Mouse (Mus musculus) CH12.LX (cell line): ENCODE measurements around the gene Depdc7. TPM values are rescaled to one million over a fixed set of nuclear protein-coding genes. Genes with fewer than 3 reads are reported as not detected.

Experiments
- DNase-seq: peaks from one replicate; pipeline ENCODE4 v3.0.0-alpha.2; 2013; ENCODE audit errors: extremely low read depth
- H3K27ac ChIP-seq: 2 replicates; pipeline ENCODE4 v1.5.1; 2012; ENCODE audit warnings: low read depth, mild to moderate bottlenecking, control low read depth, moderate library complexity; ENCODE audit not compliant: insufficient read depth
- H3K27me3 ChIP-seq: replicated peaks from 2 replicates; pipeline ENCODE3; 2012; ENCODE audit warnings: inconsistent platforms
- H3K36me3 ChIP-seq, 2 experiments: replicated peaks in 1 of 2; 2 replicates each; pipeline versions ENCODE3 to v1.6.1; 2012; ENCODE audit warnings: inconsistent platforms in 1 of 2, low read length in 1 of 2, mild to moderate bottlenecking in 1 of 2, mixed read lengths in 1 of 2, moderate library complexity in 1 of 2; ENCODE audit not compliant: control insufficient read depth in 1 of 2, insufficient read depth in 1 of 2
- H3K4me1 ChIP-seq, 2 experiments: 2 replicates each; pipeline ENCODE4 v1.6.1; 2012; ENCODE audit warnings: inconsistent platforms in 1 of 2, moderate library complexity in 1 of 2; ENCODE audit not compliant: insufficient read depth in 2 of 2, control insufficient read depth in 1 of 2
- H3K4me2 ChIP-seq: 2 replicates; pipeline ENCODE4 v1.6.1; 2012; ENCODE audit warnings: low read depth, mild to moderate bottlenecking, control low read depth; ENCODE audit not compliant: poor library complexity, insufficient read depth, severe bottlenecking
- H3K4me3 ChIP-seq, 3 experiments: fragments of 150-350 bp in 1 of 3; sonication (generic) in 1 of 3; replicated peaks in 1 of 3; 2 replicates each; pipeline versions ENCODE3 to v1.5.1; 2011 to 2012; ENCODE audit warnings: low read depth in 2 of 3, low read length in 2 of 3, mild to moderate bottlenecking in 2 of 3, moderate library complexity in 2 of 3, control low read depth in 1 of 3, improper control_type of control experiment in 1 of 3, inconsistent platforms in 1 of 3, mixed read lengths in 1 of 3; ENCODE audit not compliant: poor library complexity in 1 of 3
- H3K79me2 ChIP-seq: replicated peaks from 2 replicates; pipeline ENCODE4 v1.6.1; 2012; ENCODE audit warnings: mild to moderate bottlenecking, moderate library complexity; ENCODE audit not compliant: control insufficient read depth, poor library complexity, insufficient read depth, severe bottlenecking; ENCODE audit errors: extremely low read depth
- H3K9ac ChIP-seq: 2 replicates; pipeline ENCODE4 v1.6.1; 2012; ENCODE audit warnings: low read depth, mild to moderate bottlenecking, control low read depth, moderate library complexity; ENCODE audit not compliant: insufficient read depth
- H3K9me3 ChIP-seq: replicated peaks from 2 replicates; pipeline ENCODE3; 2012; ENCODE audit warnings: low read length, inconsistent platforms, mixed read lengths
- BHLHE40 ChIP-seq: IDR thresholded peaks from 2 replicates; pipeline ENCODE4 v1.6.1; 2011; ENCODE audit warnings: mild to moderate bottlenecking, low read depth, low read length, improper control_type of control experiment
- CHD2 ChIP-seq: IDR thresholded peaks from 2 replicates; pipeline ENCODE4 v1.6.1; 2011; ENCODE audit warnings: low read length, improper control_type of control experiment
- CTCF ChIP-seq, 2 experiments: IDR thresholded peaks in 1 of 2; conservative IDR thresholded peaks in 1 of 2; 2 replicates each; pipeline ENCODE4 v1.5.1; 2011 to 2012; ENCODE audit warnings: low read depth in 2 of 2, low read length in 2 of 2, improper control_type of control experiment in 1 of 2, inconsistent platforms in 1 of 2, mild to moderate bottlenecking in 1 of 2, moderate library complexity in 1 of 2
- ELF1 ChIP-seq: IDR thresholded peaks from 2 replicates; pipeline ENCODE4 v1.6.1; 2014; ENCODE audit warnings: low read depth, mild to moderate bottlenecking, inconsistent platforms, low read length, improper control_type of control experiment
- EP300 ChIP-seq: IDR thresholded peaks from 2 replicates; pipeline ENCODE4 v1.6.1; 2011; ENCODE audit warnings: low read length, improper control_type of control experiment
- ETS1 ChIP-seq: conservative IDR thresholded peaks from 2 replicates; pipeline ENCODE4 v1.6.1; 2012; ENCODE audit warnings: low read depth, mild to moderate bottlenecking, inconsistent platforms, low read length, improper control_type of control experiment, moderate library complexity
- GABPA ChIP-seq: IDR thresholded peaks from 2 replicates; pipeline ENCODE4 v1.6.1; 2012; ENCODE audit warnings: low read depth, low read length, improper control_type of control experiment, inconsistent platforms; ENCODE audit not compliant: insufficient replicate concordance
- HCFC1 ChIP-seq: IDR thresholded peaks from 2 replicates; pipeline ENCODE4 v1.6.1; 2012; ENCODE audit warnings: low read depth, mild to moderate bottlenecking, inconsistent platforms, low read length, improper control_type of control experiment
- IRF4 ChIP-seq: IDR thresholded peaks from 2 replicates; pipeline ENCODE4 v1.6.1; 2014; ENCODE audit warnings: low read depth, mild to moderate bottlenecking, inconsistent platforms, low read length, improper control_type of control experiment
- JUN ChIP-seq: IDR thresholded peaks from 2 replicates; pipeline ENCODE4 v1.6.1; 2011; ENCODE audit warnings: low read depth, mild to moderate bottlenecking, low read length, improper control_type of control experiment, moderate library complexity; ENCODE audit not compliant: insufficient read depth
- JUND ChIP-seq: conservative IDR thresholded peaks from 2 replicates; pipeline ENCODE4 v1.6.1; 2011; ENCODE audit warnings: low read depth, low read length, improper control_type of control experiment
- MAFK ChIP-seq: IDR thresholded peaks from 2 replicates; pipeline ENCODE4 v1.6.1; 2011; ENCODE audit warnings: low read length, improper control_type of control experiment; ENCODE audit not compliant: insufficient replicate concordance
- MAX ChIP-seq: IDR thresholded peaks from 2 replicates; pipeline ENCODE4 v1.6.1; 2011; ENCODE audit warnings: low read length, improper control_type of control experiment
- MEF2A ChIP-seq: IDR thresholded peaks from 2 replicates; pipeline ENCODE4 v1.6.1; 2014; ENCODE audit warnings: low read depth, mild to moderate bottlenecking, inconsistent platforms, low read length, improper control_type of control experiment, borderline replicate concordance
- MXI1 ChIP-seq: IDR thresholded peaks from 2 replicates; pipeline ENCODE4 v1.6.1; 2011; ENCODE audit warnings: mild to moderate bottlenecking, low read depth, low read length, improper control_type of control experiment
- MYC ChIP-seq: IDR thresholded peaks from 2 replicates; pipeline ENCODE4 v1.6.1; 2011; ENCODE audit warnings: low read depth, mild to moderate bottlenecking, improper control_type of control experiment, low read length
- NELFE ChIP-seq: IDR thresholded peaks from 2 replicates; pipeline ENCODE4 v1.6.1; 2011; ENCODE audit warnings: low read depth, low read length, improper control_type of control experiment
- PAX5 ChIP-seq: IDR thresholded peaks from 2 replicates; pipeline ENCODE4 v1.6.1; 2012; ENCODE audit warnings: low read length, inconsistent platforms, mixed read lengths
- POLR2A ChIP-seq: IDR thresholded peaks from 2 replicates; pipeline ENCODE4 v1.6.1; 2011; ENCODE audit warnings: low read depth, mild to moderate bottlenecking, improper control_type of control experiment, low read length
- RAD21 ChIP-seq: IDR thresholded peaks from 2 replicates; pipeline ENCODE4 v1.6.1; 2011; ENCODE audit warnings: low read depth, mild to moderate bottlenecking, low read length, improper control_type of control experiment, moderate library complexity
- SIN3A ChIP-seq: IDR thresholded peaks from 2 replicates; pipeline ENCODE4 v1.6.1; 2012; ENCODE audit warnings: low read length, improper control_type of control experiment, inconsistent platforms
- SMC3 ChIP-seq: IDR thresholded peaks from 2 replicates; pipeline ENCODE4 v1.6.1; 2011; ENCODE audit warnings: low read depth, low read length, improper control_type of control experiment
- TCF12 ChIP-seq: IDR thresholded peaks from 2 replicates; pipeline ENCODE4 v1.6.1; 2014; ENCODE audit warnings: low read depth, mild to moderate bottlenecking, inconsistent platforms, low read length, improper control_type of control experiment
- UBTF ChIP-seq: IDR thresholded peaks from 2 replicates; pipeline ENCODE4 v1.6.1; 2012; ENCODE audit warnings: low read depth, mild to moderate bottlenecking, inconsistent platforms, low read length, improper control_type of control experiment, moderate library complexity
- ZC3H11A ChIP-seq: IDR thresholded peaks from 2 replicates; pipeline ENCODE4 v1.6.1; 2012; ENCODE audit warnings: low read depth, mild to moderate bottlenecking, inconsistent platforms, low read length, improper control_type of control experiment
- ZMIZ1 ChIP-seq: IDR thresholded peaks from 2 replicates; pipeline ENCODE4 v1.6.1; 2012; ENCODE audit warnings: low read depth, mild to moderate bottlenecking, inconsistent platforms, low read length, improper control_type of control experiment
- dilution Hi-C: fragments of 300-500 bp; cut with MboI; formaldehyde crosslinking; loops from 2 replicates; pipeline ENCODE4 v1.14.3; 2020; ENCODE audit warnings: low sequenced_read_pairs; ENCODE audit not compliant: extremely low pct_unique_long_range_greater_than_20kb, extremely low pct_ligation_motif_present
- in situ Hi-C: fragments of 300-500 bp; cut with MboI; formaldehyde crosslinking; loops from 3 replicates; pipeline ENCODE4 v1.14.3; 2019; ENCODE audit warnings: low sequenced_read_pairs, low pct_ligation_motif_present, low pct_unique_long_range_greater_than_20kb, mixed read lengths
- polyA plus RNA-seq: library from polyadenylated mRNA; unstranded; fragments of >175 nt; gene quantifications from 2 replicates; pipeline ENCODE4 v1.2.1, GENCODE M21; 2012; ENCODE audit warnings: low read depth; ENCODE audit not compliant: insufficient read length
- total RNA-seq, 2 experiments: library from RNA; depleted of rRNA; stranded (reverse); fragments of 300-350 nt in 1 of 2; fragments of >200 nt in 1 of 2; gene quantifications; 2 replicates each; pipeline ENCODE4 v1.2.3; 2012 to 2014

Gene Depdc7
- total and polyA plus RNA-seq, 3 experiments: 0.32 to 4.3 (median 0.81) TPM

DNA sequence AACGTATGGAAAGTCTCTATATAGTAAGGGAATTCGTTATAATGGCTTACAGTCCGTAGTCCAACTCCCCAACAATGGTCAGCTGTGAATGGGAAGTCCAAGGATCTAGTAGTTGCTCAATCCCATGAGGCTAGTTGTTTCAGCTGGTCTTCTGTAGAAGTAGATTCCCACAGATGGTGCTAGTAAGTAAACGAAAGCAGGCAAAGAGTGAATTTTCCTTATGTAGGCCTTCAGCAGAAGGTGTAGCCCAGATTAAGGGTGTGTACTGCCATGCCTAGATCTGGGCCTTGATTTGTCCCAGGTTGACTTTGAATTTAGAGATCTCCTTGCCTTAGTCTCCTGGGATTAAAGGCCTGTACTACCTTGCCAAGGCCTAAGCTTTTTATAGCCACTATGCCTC lies 26.4 kb downstream of the Depdc7 start, which contains the start of gene Pin1rt1:
Gene Pin1rt1 (minus strand): TSS at position 101 of the 400 bp plus-strand sequence.
- H3K27me3 ChIP-seq: no peaks in the 10 kb centered on the region
- TF ChIP-seq BHLHE40 (no peak), ZC3H11A (no peak), MAFK (no peak), CHD2 (no peak), ELF1 (no peak), GABPA (no peak), MEF2A (no peak), CTCF (conservative IDR thresholded peaks at IDR 0.05 in 1 of 2, IDR thresholded peaks at IDR 0.05 in 1 of 2; ENCODE audit: low read depth in 2 of 2, low read length in 2 of 2) (no peak), NELFE (no peak), SIN3A (no peak), PAX5 (no peak), ETS1 (no peak), JUND (no peak), EP300 (no peak), TCF12 (no peak), RAD21 (no peak), HCFC1 (no peak)
- dilution Hi-C loops: no loop called here

DNA sequence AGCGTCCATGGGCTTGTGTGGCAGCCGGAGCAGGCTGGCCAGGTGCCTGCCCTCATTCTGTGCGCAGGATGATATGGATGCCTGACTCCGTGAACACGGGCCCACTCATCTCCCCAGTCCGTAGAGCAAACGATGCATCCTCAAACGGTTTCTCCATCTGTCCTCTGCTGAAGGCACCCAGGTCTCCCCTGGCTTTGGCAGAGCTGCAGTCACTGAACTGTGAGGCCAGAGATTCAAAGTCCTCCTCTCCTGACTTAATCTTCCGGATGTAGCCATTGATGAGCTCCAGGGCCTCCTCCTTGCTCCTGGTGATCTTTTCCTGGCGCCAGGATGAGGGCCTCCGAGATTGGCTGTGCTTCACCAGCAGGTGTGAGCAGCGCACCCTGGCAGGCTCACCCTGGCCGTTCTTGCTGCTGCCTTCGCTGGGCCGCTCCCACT lies 28.4 kb downstream of the Depdc7 start:
- Histone ChIP-seq H3K9ac (no peak overlapping the region), H3K79me2 (no peaks in the 10 kb centered on the region), H3K27me3 (no peaks in the 10 kb centered on the region), H3K27ac (no peak overlapping the region), H3K4me2 (no peak overlapping the region), H3K9me3 (no peaks in the 10 kb centered on the region), H3K4me1 (peaks cover 0 to 20% of the 10 kb centered on the region in 2 experiments; a peak in 3 of 4 replicates), H3K36me3 (no peaks in the 10 kb centered on the region), H3K4me3 (no peak overlapping the region)
- no peak for DNase-seq
- dilution Hi-C loops (no loop called here), in situ Hi-C loops (no loop called here)
- TF ChIP-seq TCF12 (no peak), UBTF (no peak), SMC3 (no peak), JUN (no peak), MXI1 (no peak), EP300 (no peak), POLR2A (no peak), HCFC1 (no peak), ZMIZ1 (no peak), ZC3H11A (no peak), MYC (no peak), ETS1 (no peak), MAX (no peak), IRF4 (no peak), SIN3A (no peak)

More for the DNA sequence above, 26.4 kb downstream of the Depdc7 start, which contains the start of gene Pin1rt1:
- Histone ChIP-seq H3K4me3 (no peak within 1 kb of the TSS), H3K4me2 (no peak within 1 kb of the TSS), H3K9me3 (no peaks in the 10 kb centered on the region), H3K36me3 (no peaks in the 10 kb centered on the region), H3K4me1 (peaks cover 0 to 8% of the 10 kb centered on the region in 2 experiments; a peak in 2 of 4 replicates), H3K79me2 (no peaks in the 10 kb centered on the region), H3K27ac (no peak within 1 kb of the TSS), H3K9ac (no peak within 1 kb of the TSS)
- DNase-seq: no peak
- in situ Hi-C loops: no loop called here
